Mouse (Mus musculus) retina, embryonic 14.5 days (tissue): Measurements from ENCODE around the gene 4930407I10Rik.

Experiments used
- DNase-seq: peaks from one replicate; pipeline ENCODE4 v3.0.0-alpha.2; 2015; ENCODE audit warnings: low spot score

4930407I10Rik gene

DNA sequence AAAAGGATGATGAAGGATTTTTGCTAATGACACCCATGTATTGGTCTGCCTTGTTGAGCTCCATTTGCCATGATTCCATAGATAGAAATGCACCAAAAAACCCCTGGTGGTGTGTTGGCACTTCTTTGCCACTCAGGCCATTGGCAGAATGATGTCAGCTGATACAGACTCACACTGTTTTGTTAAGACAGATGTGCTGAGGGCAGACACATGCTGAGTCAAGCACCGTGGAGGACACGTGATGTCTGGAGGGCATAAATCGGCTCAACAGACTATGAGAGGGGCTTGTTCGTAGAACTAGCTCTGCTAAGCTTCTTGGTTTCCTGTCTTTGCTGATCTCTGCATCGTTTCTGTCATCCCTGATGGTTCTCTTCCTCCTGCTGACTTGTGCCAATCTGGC lies 6.4 kb upstream of the 4930407I10Rik start:
- DNase-seq: no peak

GRCm38 (mm10) chr15:82063909-82064308 lies 5.0 kb downstream of the 4930407I10Rik start:
- DNase-seq: no peak

- peak; percentile 97 for DNase-seq
Observed at GRCm38 (mm10) chr15:82065511-82065910, 6.6 kb downstream of the 4930407I10Rik start.

DNA sequence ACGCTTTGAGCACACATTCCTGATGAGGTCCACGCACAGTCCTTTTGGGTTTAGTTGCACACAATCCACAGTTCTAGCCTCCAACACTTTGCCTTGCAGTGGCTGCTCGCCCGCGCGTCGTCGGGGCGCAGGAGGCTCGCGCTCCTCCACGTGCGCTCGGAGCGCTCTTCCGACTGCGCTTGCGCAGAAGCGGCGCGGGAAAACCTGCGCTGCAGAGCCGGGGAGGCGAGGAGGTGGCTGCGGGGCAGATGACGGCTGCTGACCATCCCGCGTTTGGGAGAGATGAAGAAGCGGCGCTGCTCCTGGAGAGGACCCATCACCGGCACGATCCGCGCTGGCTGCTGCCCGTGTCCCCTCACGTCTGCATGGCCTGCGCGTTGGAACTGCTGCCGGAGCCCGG lies 10.9 kb downstream of the 4930407I10Rik start, which contains the start of gene Mei1:
Gene Mei1, plus strand, starts transcription at position 99 of the 400 bp plus-strand sequence.
- no peak for DNase-seq

- DNase-seq: no peak
Observed at GRCm38 (mm10) chr15:82071816-82072469, 13.0 kb downstream of the 4930407I10Rik start.

- no peak for DNase-seq
Observed at GRCm38 (mm10) chr15:82073490-82073889, 14.5 kb downstream of the 4930407I10Rik start.

GRCm38 (mm10) chr15:82079883-82080282 lies 20.9 kb downstream of the 4930407I10Rik start:
- no peak for DNase-seq

GRCm38 (mm10) chr15:82081161-82081560 lies 22.2 kb downstream of the 4930407I10Rik start:
- DNase-seq: peak; percentile 59

DNA sequence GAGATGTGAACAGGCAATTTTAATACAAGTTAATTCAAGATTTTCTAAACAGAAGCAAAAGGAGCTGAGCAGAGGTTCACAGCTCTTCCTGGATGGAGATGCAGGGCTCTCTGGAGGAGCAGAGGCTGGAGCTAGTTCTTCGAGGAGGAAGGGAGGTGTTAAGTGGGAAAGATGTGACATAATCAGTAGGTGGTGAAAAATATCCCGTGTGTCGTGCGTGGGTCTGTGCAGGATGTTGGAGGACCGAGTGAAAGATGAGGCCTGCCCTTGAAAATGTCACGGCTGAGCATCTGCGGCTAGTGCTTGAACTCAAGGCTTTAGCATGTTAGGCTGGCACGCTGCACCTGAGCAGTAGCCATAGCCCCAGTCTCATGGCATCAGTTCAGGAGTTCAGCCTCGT lies 26.7 kb downstream of the 4930407I10Rik start:
- DNase-seq: no peak

- DNase-seq: no peak
Observed at GRCm38 (mm10) chr15:82086131-82086530, 27.2 kb downstream of the 4930407I10Rik start.

DNA sequence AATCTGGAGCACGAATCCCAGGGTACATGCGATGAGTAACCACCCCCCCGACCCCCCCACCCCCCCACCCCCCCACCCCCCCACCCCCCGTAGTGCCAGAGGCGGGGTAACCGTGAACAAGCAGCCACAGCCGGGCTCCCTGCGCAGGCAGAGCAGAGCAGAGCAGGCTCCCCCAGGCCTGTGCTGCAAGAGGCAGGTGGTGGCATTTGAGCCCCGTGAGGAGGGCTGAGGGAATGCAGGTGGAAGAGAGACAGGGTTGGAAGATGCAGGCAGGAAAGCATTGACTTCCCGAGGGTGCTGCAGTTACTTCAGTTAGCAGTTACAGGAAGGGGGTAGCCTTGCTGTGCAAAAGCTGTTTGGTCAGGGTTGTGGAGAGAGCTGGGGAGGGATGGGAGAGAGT lies 28.3 kb downstream of the 4930407I10Rik start:
- peak; percentile 38 for DNase-seq

DNA sequence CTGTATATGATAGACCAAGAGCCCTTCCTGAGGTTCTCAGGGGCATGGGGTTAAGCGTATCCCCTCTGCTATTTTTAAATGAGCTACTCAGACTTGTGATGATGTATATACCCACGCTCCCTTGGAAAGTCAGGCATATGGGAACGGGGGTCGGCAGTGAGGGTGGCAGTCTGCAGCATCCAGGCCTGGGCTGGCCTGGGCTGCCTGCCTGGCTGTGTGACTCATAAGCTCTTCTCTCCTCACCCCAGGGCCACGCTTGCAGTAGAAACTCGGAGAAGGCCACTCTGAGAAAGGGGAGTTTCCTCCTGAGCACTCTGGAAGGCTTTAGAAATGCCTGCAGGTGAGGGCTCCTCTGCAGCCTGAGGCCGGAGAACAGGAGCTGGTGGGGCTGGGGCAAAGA lies 32.1 kb downstream of the 4930407I10Rik start:
- DNase-seq: no peak

DNA sequence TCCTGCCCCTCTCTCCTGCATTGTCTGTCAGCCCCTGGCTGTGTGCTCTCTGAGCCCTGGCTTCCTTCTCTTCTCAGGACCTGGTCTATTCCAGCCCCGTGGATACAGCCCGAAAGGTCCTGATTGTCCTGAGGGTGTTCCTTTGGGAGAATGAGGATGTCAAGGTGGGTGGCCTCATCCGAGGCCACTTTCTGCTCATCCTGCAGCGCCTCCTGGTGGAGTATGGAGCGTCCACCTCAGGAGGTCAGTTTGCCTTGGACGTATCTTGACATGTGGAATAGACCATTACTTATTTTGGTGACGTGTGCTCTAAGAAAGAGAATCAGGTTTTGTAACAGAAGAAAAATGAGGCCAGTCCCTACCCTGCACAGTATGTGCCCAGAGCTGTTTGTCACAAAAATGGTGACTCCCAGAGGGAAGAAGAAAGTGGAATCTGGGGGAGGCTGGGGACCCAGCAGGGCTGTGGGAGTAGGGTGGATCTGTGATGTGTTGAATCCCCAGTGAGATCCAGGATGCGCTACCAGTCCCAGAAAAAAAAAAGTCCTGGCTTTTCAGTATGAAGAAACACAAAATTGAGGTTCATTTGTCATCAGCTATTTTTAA lies 48.1 kb downstream of the 4930407I10Rik start:
- DNase-seq: peak; percentile 83
